Mouse (Mus musculus): ENCODE results near the gene Irs2. TPM values are rescaled to one million over a fixed set of nuclear protein-coding genes. Genes with fewer than 3 reads are reported as not detected.

Gene Irs2
- polyA plus RNA-seq, 1 experiment from 2014 or later, result 6.8 TPM

DNA sequence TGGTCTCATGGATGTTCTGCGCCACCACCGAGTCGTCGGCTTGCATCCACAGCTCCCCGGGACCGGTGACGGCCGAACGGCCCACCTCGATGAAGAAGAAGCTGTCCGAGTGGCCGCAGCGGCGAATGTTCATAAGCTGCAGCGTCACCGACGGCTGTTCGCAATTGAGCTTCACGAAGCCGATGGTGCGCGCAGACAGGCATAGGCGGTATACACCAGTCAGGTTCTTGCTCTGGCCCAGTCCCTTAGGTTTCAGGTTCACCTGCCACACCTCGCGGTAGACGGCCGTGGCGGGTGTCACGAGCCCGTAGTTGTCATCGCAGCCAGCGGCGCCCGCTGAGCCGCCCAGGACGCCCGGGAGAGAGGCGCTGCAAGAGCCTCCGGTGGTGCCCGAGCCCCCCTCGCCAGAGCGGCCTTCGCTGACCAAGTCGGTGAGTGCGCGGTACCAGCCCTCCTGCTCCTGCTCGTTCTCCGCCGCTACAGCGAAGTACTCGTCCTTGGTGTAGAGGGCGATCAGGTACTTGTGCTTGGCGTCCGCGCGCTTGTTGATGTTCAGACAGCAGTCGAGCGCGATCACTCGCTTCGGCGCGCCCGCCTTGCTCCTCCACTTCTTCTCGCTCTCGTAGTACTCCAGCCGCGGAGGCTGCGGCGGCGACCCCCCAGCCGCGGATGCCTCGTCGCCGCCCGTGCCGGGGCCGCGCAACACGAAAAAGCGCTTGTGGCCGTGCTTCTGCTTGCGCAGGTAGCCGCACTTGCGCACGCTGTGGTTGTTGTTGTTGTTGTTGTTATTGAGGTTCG lies 478 bp downstream of the Irs2 start:
- Histone ChIP-seq H3K27me3 (ENCODE audit: control insufficient read depth, insufficient read depth, low read length) (no peaks in the 10 kb centered on the region), H3K27ac (replicated peaks; ENCODE audit: low read depth, low read length) (peak overlapping the region; percentile 90), H3K36me3 (replicated peaks; ENCODE audit: control insufficient read depth, insufficient read depth, low read depth, low read length) (no peaks in the 10 kb centered on the region), H3K4me3 (ENCODE audit: low read depth, low read length) (peak overlapping the region; percentile 84), H3K4me1 (ENCODE audit: control insufficient read depth, insufficient read depth, low read length) (peaks cover 13% of the 10 kb centered on the region), H3K4me2 (ENCODE audit: low read depth, low read length) (peak overlapping the region; percentile 89), H3K9me3 (replicated peaks; ENCODE audit: control insufficient read depth, low read length) (no peaks in the 10 kb centered on the region), H3K9ac (replicated peaks; ENCODE audit: low read length) (peak overlapping the region; percentile 85)
- DNase-seq (ENCODE audit: low spot score) (peak; percentile 66), ATAC-seq (replicated peaks; ENCODE audit: insufficient number of reproducible peaks, low FRiP score, low TSS enrichment, low read depth) (no peak)
- WGBS, result under 1% methylated on average over 84 of the region's 88 CpGs

- peak overlapping the region; percentile 84 for H3K4me3 ChIP-seq (ENCODE audit: low read depth, low read length)
- H3K27ac ChIP-seq (replicated peaks; ENCODE audit: low read depth, low read length), result peak overlapping the region; percentile 90
- no peaks in the 10 kb centered on the region; the same call in 1 of the 2 replicates for H3K36me3 ChIP-seq (replicated peaks; ENCODE audit: control insufficient read depth, insufficient read depth, low read depth, low read length)
- peaks cover 14% of the 10 kb centered on the region for H3K4me1 ChIP-seq (ENCODE audit: control insufficient read depth, insufficient read depth, low read length)
- H3K9ac ChIP-seq (replicated peaks; ENCODE audit: low read length), result peak overlapping the region; percentile 85
- WGBS, result under 1% methylated on average over 53 of the region's 56 CpGs
- ATAC-seq (replicated peaks; ENCODE audit: insufficient number of reproducible peaks, low FRiP score, low TSS enrichment, low read depth) (peak; percentile 16), DNase-seq (ENCODE audit: low spot score) (peak; percentile 92)
- peak overlapping the region; percentile 89 for H3K4me2 ChIP-seq (ENCODE audit: low read depth, low read length)
- H3K27me3 ChIP-seq (ENCODE audit: control insufficient read depth, insufficient read depth, low read length), result no peaks in the 10 kb centered on the region
- no peaks in the 10 kb centered on the region for H3K9me3 ChIP-seq (replicated peaks; ENCODE audit: control insufficient read depth, low read length)
These were observed 1.2 kb downstream of the Irs2 start for GRCm38 (mm10) chr8:11007001-11007580.

DNA sequence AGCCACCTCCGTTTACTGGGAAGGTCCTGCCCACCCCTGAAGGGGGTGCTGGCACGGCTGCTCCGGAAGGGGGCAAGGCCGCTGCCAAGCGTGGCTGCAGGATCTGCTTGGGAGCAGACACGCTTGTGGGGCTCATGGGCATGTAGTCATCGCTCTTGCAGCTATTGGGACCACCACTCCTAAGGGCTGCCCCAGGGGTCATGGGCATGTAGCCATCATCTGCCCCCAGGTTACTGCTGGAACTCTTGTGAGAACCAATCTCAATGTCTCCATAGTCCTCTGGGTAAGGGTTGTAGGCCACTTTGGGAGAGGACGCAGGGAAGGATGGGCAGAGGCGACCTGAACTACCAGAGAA lies 2.0 kb downstream of the Irs2 start:
- DNase-seq (ENCODE audit: low spot score), result no peak
- Histone ChIP-seq H3K4me1 (ENCODE audit: control insufficient read depth, insufficient read depth, low read length) (peaks cover 19% of the 10 kb centered on the region), H3K9ac (replicated peaks; ENCODE audit: low read length) (peak overlapping the region; percentile 85), H3K27me3 (ENCODE audit: control insufficient read depth, insufficient read depth, low read length) (no peaks in the 10 kb centered on the region), H3K9me3 (replicated peaks; ENCODE audit: control insufficient read depth, low read length) (no peaks in the 10 kb centered on the region), H3K4me2 (ENCODE audit: low read depth, low read length) (peak overlapping the region; percentile 89), H3K4me3 (ENCODE audit: low read depth, low read length) (peak overlapping the region; percentile 84), H3K36me3 (replicated peaks; ENCODE audit: control insufficient read depth, insufficient read depth, low read depth, low read length) (no peaks in the 10 kb centered on the region; the same call in 1 of the 2 replicates), H3K27ac (replicated peaks; ENCODE audit: low read depth, low read length) (no peak overlapping the region)
- WGBS, result 82% methylated on average over 9 of the region's 9 CpGs
- no peak for ATAC-seq (replicated peaks; ENCODE audit: insufficient number of reproducible peaks, low FRiP score, low TSS enrichment, low read depth)

DNA sequence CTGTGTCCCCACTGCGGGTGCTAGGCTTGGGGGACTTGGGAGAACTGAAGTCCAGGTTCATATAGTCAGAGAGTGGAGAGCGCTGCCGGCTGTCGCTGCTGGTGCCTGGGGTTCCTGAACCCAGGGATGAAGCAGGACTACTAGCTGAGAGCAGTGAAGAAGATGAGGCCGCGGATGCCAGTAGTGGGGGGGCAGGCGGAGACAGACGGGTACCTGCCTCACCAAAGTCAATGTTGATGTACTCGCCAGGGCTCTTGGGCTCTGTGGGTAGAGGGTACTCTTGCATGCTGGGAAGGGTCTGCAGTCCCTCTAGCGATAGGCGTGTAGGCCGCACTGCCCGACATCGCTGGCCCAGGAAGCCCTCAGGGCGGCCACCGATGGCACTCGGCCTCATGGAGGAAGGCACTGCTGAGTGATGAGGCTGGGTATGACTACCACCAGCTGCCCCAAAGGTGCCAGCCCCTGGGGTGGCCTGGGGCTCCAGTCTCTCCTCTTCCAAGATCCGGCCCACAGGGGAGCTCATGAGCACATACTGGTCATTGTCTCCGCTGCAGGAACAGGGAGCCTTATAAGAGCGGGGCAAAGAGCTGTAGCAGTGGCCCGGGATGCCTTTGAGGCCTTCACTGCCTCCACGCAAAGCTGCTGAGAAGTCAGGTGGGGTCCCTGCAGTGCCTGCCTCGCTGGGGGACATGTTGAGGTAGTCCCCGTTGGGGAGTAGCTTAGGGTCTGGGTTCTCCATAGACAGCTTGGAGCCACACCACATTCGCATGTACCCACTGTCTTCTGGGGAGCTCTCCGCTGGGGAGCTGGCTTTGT lies 2.6 kb downstream of the Irs2 start:
- DNase-seq (ENCODE audit: low spot score), result no peak
- 86% methylated on average over 26 of the region's 26 CpGs for WGBS
- Histone ChIP-seq H3K27ac (replicated peaks; ENCODE audit: low read depth, low read length) (no peak overlapping the region), H3K27me3 (ENCODE audit: control insufficient read depth, insufficient read depth, low read length) (no peaks in the 10 kb centered on the region), H3K9me3 (replicated peaks; ENCODE audit: control insufficient read depth, low read length) (no peaks in the 10 kb centered on the region), H3K9ac (replicated peaks; ENCODE audit: low read length) (peak overlapping the region; percentile 53), H3K36me3 (replicated peaks; ENCODE audit: control insufficient read depth, insufficient read depth, low read depth, low read length) (no peaks in the 10 kb centered on the region; the same call in 1 of the 2 replicates), H3K4me3 (ENCODE audit: low read depth, low read length) (peak overlapping the region; percentile 84), H3K4me2 (ENCODE audit: low read depth, low read length) (peak overlapping the region; percentile 89), H3K4me1 (ENCODE audit: control insufficient read depth, insufficient read depth, low read length) (peaks cover 20% of the 10 kb centered on the region; the same call in 1 of the 2 replicates)
- no peak for ATAC-seq (replicated peaks; ENCODE audit: insufficient number of reproducible peaks, low FRiP score, low TSS enrichment, low read depth)

GRCm38 (mm10) chr8:11004781-11005459 lies 3.3 kb downstream of the Irs2 start:
- peak overlapping the region; percentile 53 for H3K9ac ChIP-seq (replicated peaks; ENCODE audit: low read length)
- no peaks in the 10 kb centered on the region; the same call in 1 of the 2 replicates for H3K36me3 ChIP-seq (replicated peaks; ENCODE audit: control insufficient read depth, insufficient read depth, low read depth, low read length)
- peak overlapping the region; percentile 89 for H3K4me2 ChIP-seq (ENCODE audit: low read depth, low read length)
- DNase-seq (ENCODE audit: low spot score) (no peak), ATAC-seq (replicated peaks; ENCODE audit: insufficient number of reproducible peaks, low FRiP score, low TSS enrichment, low read depth) (no peak)
- no peaks in the 10 kb centered on the region for H3K27me3 ChIP-seq (ENCODE audit: control insufficient read depth, insufficient read depth, low read length)
- peaks cover 20% of the 10 kb centered on the region; the same call in 1 of the 2 replicates for H3K4me1 ChIP-seq (ENCODE audit: control insufficient read depth, insufficient read depth, low read length)
- peak overlapping the region; percentile 84 for H3K4me3 ChIP-seq (ENCODE audit: low read depth, low read length)
- 72% methylated on average over 22 of the region's 22 CpGs for WGBS
- no peak overlapping the region for H3K27ac ChIP-seq (replicated peaks; ENCODE audit: low read depth, low read length)
- H3K9me3 ChIP-seq (replicated peaks; ENCODE audit: control insufficient read depth, low read length), result no peaks in the 10 kb centered on the region

- no peak for ATAC-seq (replicated peaks; ENCODE audit: insufficient number of reproducible peaks, low FRiP score, low TSS enrichment, low read depth)
- no peaks in the 10 kb centered on the region for H3K9me3 ChIP-seq (replicated peaks; ENCODE audit: control insufficient read depth, low read length)
- H3K36me3 ChIP-seq (replicated peaks; ENCODE audit: control insufficient read depth, insufficient read depth, low read depth, low read length), result no peaks in the 10 kb centered on the region; the same call in 1 of the 2 replicates
- WGBS, result 47% methylated on average over 7 of the region's 7 CpGs
- no peaks in the 10 kb centered on the region for H3K27me3 ChIP-seq (ENCODE audit: control insufficient read depth, insufficient read depth, low read length)
- DNase-seq (ENCODE audit: low spot score), result no peak
- H3K27ac ChIP-seq (replicated peaks; ENCODE audit: low read depth, low read length), result 0 out of 2 replicates have a peak overlapping the region, but pooled peaks have one; percentile 16
- peaks cover 24% of the 10 kb centered on the region for H3K4me1 ChIP-seq (ENCODE audit: control insufficient read depth, insufficient read depth, low read length)
- H3K4me2 ChIP-seq (ENCODE audit: low read depth, low read length), result peak overlapping the region; percentile 89
- peak overlapping the region; percentile 84 for H3K4me3 ChIP-seq (ENCODE audit: low read depth, low read length)
- peak overlapping the region; percentile 53 for H3K9ac ChIP-seq (replicated peaks; ENCODE audit: low read length)
These were observed 4.3 kb downstream of the Irs2 start for GRCm38 (mm10) chr8:11003917-11004470.

GRCm38 (mm10) chr8:11003253-11003652 lies 5.0 kb downstream of the Irs2 start:
- Histone ChIP-seq H3K27ac (replicated peaks; ENCODE audit: low read depth, low read length) (no peak overlapping the region), H3K4me3 (ENCODE audit: low read depth, low read length) (peak overlapping the region; percentile 84), H3K4me2 (ENCODE audit: low read depth, low read length) (peak overlapping the region; percentile 89), H3K27me3 (ENCODE audit: control insufficient read depth, insufficient read depth, low read length) (no peaks in the 10 kb centered on the region), H3K36me3 (replicated peaks; ENCODE audit: control insufficient read depth, insufficient read depth, low read depth, low read length) (no peaks in the 10 kb centered on the region; the same call in 1 of the 2 replicates), H3K9me3 (replicated peaks; ENCODE audit: control insufficient read depth, low read length) (no peaks in the 10 kb centered on the region), H3K9ac (replicated peaks; ENCODE audit: low read length) (peak overlapping the region; percentile 53), H3K4me1 (ENCODE audit: control insufficient read depth, insufficient read depth, low read length) (peaks cover 24% of the 10 kb centered on the region)
- no peak for ATAC-seq (replicated peaks; ENCODE audit: insufficient number of reproducible peaks, low FRiP score, low TSS enrichment, low read depth)
- 45% methylated on average over 6 of the region's 6 CpGs for WGBS
- DNase-seq (ENCODE audit: low spot score), result no peak
